Mouse (Mus musculus): ENCODE measurements around the gene Fhit.

Gene Fhit

GRCm38 (mm10) chr14:10129675-10130074 lies 1032.2 kb downstream of the Fhit start:
- DNase-seq (ENCODE audit: low spot score in 2 of 2), result no peak

GRCm38 (mm10) chr14:10129088-10129487 lies 1032.7 kb downstream of the Fhit start:
- DNase-seq (ENCODE audit: low spot score in 2 of 2), result no peak

- DNase-seq (ENCODE audit: low spot score in 2 of 2), result no peak
These were observed 1035.3 kb downstream of the Fhit start for GRCm38 (mm10) chr14:10126536-10126935.

GRCm38 (mm10) chr14:10122176-10122575 lies 1039.7 kb downstream of the Fhit start:
- DNase-seq (ENCODE audit: low spot score in 2 of 2), result no peak

GRCm38 (mm10) chr14:10096236-10096635 lies 1065.6 kb downstream of the Fhit start:
- DNase-seq (ENCODE audit: low spot score in 2 of 2), result no peak

- no peak for DNase-seq (ENCODE audit: low spot score in 2 of 2)
These were observed 1082.8 kb downstream of the Fhit start for GRCm38 (mm10) chr14:10079062-10079461.

- DNase-seq (ENCODE audit: low spot score in 2 of 2), result no peak
These were observed 1111.9 kb downstream of the Fhit start for GRCm38 (mm10) chr14:10049947-10050346.

- no peak for DNase-seq (ENCODE audit: low spot score in 2 of 2)
These were observed 1114.6 kb downstream of the Fhit start for GRCm38 (mm10) chr14:10047123-10047783.

- DNase-seq (ENCODE audit: low spot score in 2 of 2), result no peak
These were observed 1115.3 kb downstream of the Fhit start for GRCm38 (mm10) chr14:10046336-10047122.

GRCm38 (mm10) chr14:10038021-10038420 lies 1123.8 kb downstream of the Fhit start:
- DNase-seq (ENCODE audit: low spot score in 2 of 2), result no peak

GRCm38 (mm10) chr14:10036685-10037215 lies 1125.1 kb downstream of the Fhit start:
- no peak for DNase-seq (ENCODE audit: low spot score in 2 of 2)

GRCm38 (mm10) chr14:10035682-10036081 lies 1126.2 kb downstream of the Fhit start:
- no peak for DNase-seq (ENCODE audit: low spot score in 2 of 2)

GRCm38 (mm10) chr14:10035270-10035669 lies 1126.6 kb downstream of the Fhit start:
- DNase-seq (ENCODE audit: low spot score in 2 of 2), result no peak

GRCm38 (mm10) chr14:10023382-10023781 lies 1138.5 kb downstream of the Fhit start:
- DNase-seq (ENCODE audit: low spot score in 2 of 2), result no peak

GRCm38 (mm10) chr14:10022304-10022703 lies 1139.5 kb downstream of the Fhit start:
- no peak for DNase-seq (ENCODE audit: low spot score in 2 of 2)

- DNase-seq (ENCODE audit: low spot score in 2 of 2), result no peak
These were observed 1141.3 kb downstream of the Fhit start for GRCm38 (mm10) chr14:10020400-10021140.

- no peak for DNase-seq (ENCODE audit: low spot score in 2 of 2)
These were observed 1148.0 kb downstream of the Fhit start for GRCm38 (mm10) chr14:10013817-10014266.

GRCm38 (mm10) chr14:10013003-10013816 lies 1148.6 kb downstream of the Fhit start:
- no peak for DNase-seq (ENCODE audit: low spot score in 2 of 2)

- DNase-seq (ENCODE audit: low spot score in 2 of 2), result no peak
These were observed 1155.6 kb downstream of the Fhit start for GRCm38 (mm10) chr14:10006278-10006677.

GRCm38 (mm10) chr14:10003847-10004246 lies 1158.0 kb downstream of the Fhit start:
- DNase-seq (ENCODE audit: low spot score in 2 of 2), result no peak

GRCm38 (mm10) chr14:9990677-9991076 lies 1171.2 kb downstream of the Fhit start:
- no peak for DNase-seq (ENCODE audit: low spot score in 2 of 2)
